Mouse (Mus musculus): Measurements from ENCODE around the gene Ubxn6. TPM values are rescaled to one million over a fixed set of nuclear protein-coding genes. Genes with fewer than 3 reads are reported as not detected.

Ubxn6 gene
- total RNA-seq, 2 experiments from 2014 or later: 79.8 to 87.9 TPM

Other genes starting within 250 kb of the Ubxn6 start
- gene Zfp119a, start 196.1 kb downstream of the Ubxn6 start, total RNA-seq (2021): 1 to 10 TPM; 8.5 to 9.1 TPM
- gene Zfp959, start 182.9 kb downstream of the Ubxn6 start, total RNA-seq (2021): 1 to 10 TPM; 7.0 to 8.5 TPM
- 1 to 10 TPM; 3.2 to 5.3 TPM for gene Zfp119b, start 125.5 kb downstream of the Ubxn6 start, total RNA-seq (2021)
- 1 to 10 TPM; 2.8 to 4.2 TPM for gene Ebi3, start 122.4 kb downstream of the Ubxn6 start, total RNA-seq (2021)
- gene Yju2, start 115.9 kb downstream of the Ubxn6 start, total RNA-seq (2021): 10 to 100 TPM; 12.7 to 16.5 TPM
- 10 to 100 TPM; 50.3 to 57.4 TPM for gene Shd, start 104.6 kb downstream of the Ubxn6 start, total RNA-seq (2021)
- gene Fsd1, start 88.5 kb downstream of the Ubxn6 start, total RNA-seq (2021): 100 to 1,000 TPM in 1 of 2 experiments, 10 to 100 TPM in 1; 99.7 to 111 TPM
- 1 to 10 TPM; 4.4 TPM for gene Stap2, start 69.4 kb downstream of the Ubxn6 start, total RNA-seq (2021)
- gene Mpnd, start 69.3 kb downstream of the Ubxn6 start, total RNA-seq (2021): 100 to 1,000 TPM; 111 to 115 TPM
- 10 to 100 TPM; 53.7 TPM for gene Sh3gl1, start 38.4 kb downstream of the Ubxn6 start, total RNA-seq (2021)
- 1 to 10 TPM; 5.1 to 5.7 TPM for gene Chaf1a, start 34.6 kb downstream of the Ubxn6 start, total RNA-seq (2021)
- 100 to 1,000 TPM in 1 of 2 experiments, 10 to 100 TPM in 1; 96.5 to 104 TPM for gene Hdgfl2, start 4.6 kb upstream of the Ubxn6 start, total RNA-seq (2021)
- 1 to 10 TPM in 1 of 2 experiments, under 1 TPM in 1; 0.14 to 1.4 TPM for gene Plin4, start 34.8 kb upstream of the Ubxn6 start, total RNA-seq (2021)
- gene Plin5, start 42.6 kb upstream of the Ubxn6 start, total RNA-seq (2021): 1 to 10 TPM in 1 of 2 experiments, under 1 TPM in 1; 0.75 to 1.2 TPM
- gene Lrg1, start 47.0 kb upstream of the Ubxn6 start, total RNA-seq (2021): under 1 TPM; 0.49 to 0.79 TPM
- 100 to 1,000 TPM; 119 to 123 TPM for gene Sema6b, start 65.3 kb upstream of the Ubxn6 start, total RNA-seq (2021)
- gene Tnfaip8l1, start 87.4 kb upstream of the Ubxn6 start, total RNA-seq (2021): 10 to 100 TPM in 1 of 2 experiments, 1 to 10 TPM in 1; 9.3 to 11.1 TPM
- 10 to 100 TPM; 49.4 to 51.4 TPM for gene Mydgf, start 108.9 kb upstream of the Ubxn6 start, total RNA-seq (2021)
- gene Dpp9, start 143.9 kb upstream of the Ubxn6 start, total RNA-seq (2021): 10 to 100 TPM; 43.8 to 44.8 TPM
- 10 to 100 TPM; 45.4 TPM for gene Fem1a, start 181.8 kb upstream of the Ubxn6 start, total RNA-seq (2021)
- 1 to 10 TPM; 4.0 to 4.2 TPM for gene Ticam1, start 201.8 kb upstream of the Ubxn6 start, total RNA-seq (2021)
- gene Plin3, start 217.8 kb upstream of the Ubxn6 start, total RNA-seq (2021): 1 to 10 TPM; 3.8 to 5.4 TPM
- gene Arrdc5, start 225.3 kb upstream of the Ubxn6 start, total RNA-seq (2021): not detected
- 1 to 10 TPM; 4.2 to 5.6 TPM for gene Uhrf1, start 228.3 kb upstream of the Ubxn6 start, total RNA-seq (2021)

Measured in left cerebral cortex, postnatal 10 days (tissue).